Mouse (Mus musculus) spleen, adult 12 weeks (tissue): ENCODE results near the gene Klhl29.

Experiments used
- DNase-seq: peaks from one replicate; pipeline ENCODE4 v3.0.0; 2022; ENCODE audit warnings: low spot score

The Klhl29 gene

DNA sequence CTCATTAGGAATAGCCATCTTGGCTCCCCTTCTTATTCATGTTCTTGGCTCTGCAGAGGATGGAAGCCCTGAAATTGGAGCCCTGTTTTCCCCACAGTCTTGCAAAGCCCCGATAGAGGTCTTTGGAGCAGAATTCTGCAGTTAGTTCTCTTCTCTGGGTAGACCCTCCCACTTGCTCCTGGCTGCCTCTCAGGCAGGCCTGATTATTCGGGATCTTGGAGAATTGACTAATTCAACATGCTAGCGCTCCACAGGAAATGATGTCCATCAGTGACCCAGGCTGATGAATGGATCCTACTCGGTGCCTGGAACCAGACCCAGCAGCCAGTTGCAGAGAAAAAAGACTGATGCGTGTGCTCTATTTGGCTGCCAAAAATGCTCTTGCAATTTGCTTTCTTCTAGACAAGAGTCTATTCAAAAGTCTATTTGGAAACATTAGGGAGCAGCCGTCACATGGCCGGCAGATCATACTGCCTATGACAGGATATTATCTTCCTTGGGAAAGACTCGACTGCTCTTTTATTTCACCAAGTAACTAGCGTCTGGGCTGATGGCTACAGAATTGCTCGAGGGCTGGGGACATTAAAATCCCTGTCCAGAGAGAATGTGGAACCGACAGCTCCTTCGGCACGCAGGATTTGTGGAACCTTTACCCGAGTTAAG, 155.4 kb downstream of the Klhl29 start:
- DNase-seq, result no peak

GRCm38 (mm10) chr12:5215836-5216747, 159.4 kb downstream of the Klhl29 start:
- DNase-seq, result no peak

DNA sequence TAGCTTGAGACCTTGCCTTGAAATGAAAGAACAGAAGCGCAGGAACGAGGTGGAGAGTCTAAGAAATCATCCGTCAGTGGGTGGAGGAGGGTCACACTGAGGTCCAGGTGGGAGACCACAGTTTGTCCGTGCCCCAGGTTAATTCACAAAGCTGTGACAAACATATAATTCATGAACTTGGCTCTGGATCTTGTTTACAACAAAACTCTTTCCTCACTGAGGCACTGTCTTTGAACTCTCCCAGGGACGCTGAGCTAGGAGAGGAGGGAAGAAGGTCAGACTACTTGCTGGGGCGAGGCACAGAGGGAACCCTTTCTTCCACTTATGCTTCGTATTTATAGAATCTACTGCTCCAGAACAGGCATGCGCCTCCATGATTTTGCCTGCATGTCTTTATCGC, 161.2 kb downstream of the Klhl29 start:
- no peak for DNase-seq

- no peak for DNase-seq
Measured at GRCm38 (mm10) chr12:5213339-5214104, 162.0 kb downstream of the Klhl29 start.

DNA sequence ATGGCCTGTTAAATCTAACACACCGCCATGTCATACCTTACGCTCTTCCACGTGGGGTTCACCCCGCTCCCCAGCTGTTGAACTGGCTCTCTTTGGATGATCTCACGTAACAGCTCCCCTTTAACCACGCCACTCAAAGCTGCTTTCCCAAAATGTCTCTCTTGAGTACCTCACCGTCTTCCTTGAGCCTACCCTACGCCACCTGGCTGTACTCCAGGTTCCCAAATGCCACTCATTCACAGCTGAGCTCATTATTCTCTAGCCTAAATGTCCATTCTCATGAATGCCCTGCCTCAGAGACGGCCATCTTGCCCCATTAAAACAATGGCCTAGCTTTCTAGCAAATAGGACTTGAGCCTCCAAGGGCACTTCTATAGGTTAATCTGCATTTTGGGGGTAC, 163.6 kb downstream of the Klhl29 start:
- DNase-seq, result no peak

DNA sequence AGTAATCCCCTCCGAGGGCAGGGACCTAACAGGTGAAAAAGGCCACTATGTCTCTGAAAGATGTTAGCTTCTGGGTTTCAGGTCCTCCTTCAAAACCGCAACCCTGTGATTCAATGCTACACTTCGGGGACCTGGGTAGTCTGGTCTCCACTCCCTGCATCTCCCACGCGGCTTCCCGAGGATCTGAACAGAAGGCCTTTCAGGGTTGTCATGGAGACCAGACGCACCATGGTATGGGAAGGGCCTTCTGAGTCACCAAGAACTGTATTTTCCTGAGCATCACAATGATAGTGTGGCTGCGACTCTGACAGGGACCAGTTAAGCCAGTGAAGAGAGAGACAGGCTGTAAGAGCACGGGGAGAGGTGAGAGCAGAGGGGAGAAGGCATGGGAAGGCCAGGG, 164.7 kb downstream of the Klhl29 start:
- no peak for DNase-seq

GRCm38 (mm10) chr12:5207941-5208905, 167.3 kb downstream of the Klhl29 start:
- DNase-seq, result no peak

DNA sequence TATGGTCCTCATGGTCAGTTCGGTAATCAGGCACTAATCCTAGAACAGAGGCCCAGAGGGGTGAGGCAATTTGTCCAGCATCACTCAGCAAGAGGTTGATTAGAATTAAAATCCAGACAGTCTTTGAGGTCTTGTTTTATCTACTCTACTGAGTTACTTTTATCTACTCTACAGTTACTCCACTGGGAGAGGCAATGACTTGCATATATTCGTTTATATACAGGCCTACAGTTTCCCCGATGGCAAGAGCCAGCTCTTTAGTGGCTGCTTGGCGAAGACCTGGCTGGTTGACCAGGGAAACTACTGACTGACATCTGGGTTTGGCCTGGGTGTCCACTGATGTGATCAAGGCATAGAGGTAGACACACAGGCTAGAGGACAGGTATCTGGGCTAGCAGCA, 168.3 kb downstream of the Klhl29 start:
- DNase-seq, result no peak

DNA sequence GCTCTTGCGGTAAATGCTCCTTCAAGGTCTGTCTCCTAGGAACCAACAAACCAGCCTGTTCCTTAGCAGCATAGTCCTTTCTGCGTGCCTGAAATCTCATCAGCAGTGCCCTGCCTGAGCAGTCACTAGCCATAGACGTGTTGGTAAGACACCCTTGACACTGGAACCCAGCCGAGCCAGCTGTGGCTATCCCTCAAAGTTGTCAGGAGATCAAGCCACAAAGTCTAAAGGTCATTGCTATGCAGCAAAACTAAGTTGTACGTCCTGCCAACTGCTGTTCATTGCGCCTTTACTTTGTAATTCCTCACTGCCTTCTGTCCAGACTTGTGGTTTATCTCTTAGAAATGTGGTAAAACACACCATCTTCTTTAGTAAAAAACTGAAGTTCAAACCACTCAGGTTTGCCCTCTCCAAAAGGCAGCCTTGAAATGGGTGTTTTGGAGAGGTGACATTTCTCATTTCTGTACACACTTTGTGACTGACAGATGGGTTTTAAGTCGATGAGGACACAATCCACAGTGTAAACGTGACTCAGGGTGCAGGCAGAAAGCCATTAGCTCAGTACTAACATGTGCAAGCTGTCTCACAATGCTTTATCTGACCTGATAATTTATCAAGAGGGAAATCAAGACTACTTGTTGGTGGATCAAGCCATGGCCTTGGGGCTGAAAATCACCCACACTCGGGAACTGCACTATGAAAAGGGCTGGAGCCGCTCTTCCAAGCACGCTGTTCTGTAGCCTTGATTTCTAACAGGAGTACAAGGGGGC, 171.2 kb downstream of the Klhl29 start:
- DNase-seq, result no peak

GRCm38 (mm10) chr12:5203385-5203784, 172.1 kb downstream of the Klhl29 start:
- DNase-seq, result no peak

DNA sequence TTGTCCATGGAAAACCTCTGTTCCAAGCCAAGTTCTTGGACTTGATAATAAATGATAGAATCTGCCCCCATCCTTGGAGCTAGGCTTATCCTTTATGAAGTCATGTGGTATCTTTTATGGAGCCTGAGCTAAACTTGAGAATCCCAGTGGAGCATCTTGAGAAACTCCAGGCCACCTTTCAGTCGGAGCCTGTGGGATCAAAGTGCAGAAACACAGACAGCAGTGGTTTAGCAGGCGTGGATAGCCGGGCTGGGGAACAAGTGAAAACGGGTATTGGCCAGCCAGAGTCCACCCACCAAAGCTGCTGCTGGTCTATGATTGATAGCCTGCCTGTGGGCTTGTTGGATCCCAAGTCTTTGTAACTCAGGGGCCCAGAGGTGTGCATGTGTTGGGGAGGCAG, 177.2 kb downstream of the Klhl29 start:
- no peak for DNase-seq

GRCm38 (mm10) chr12:5194176-5194575, 181.3 kb downstream of the Klhl29 start:
- no peak for DNase-seq

- no peak for DNase-seq
Measured at GRCm38 (mm10) chr12:5192380-5192718, 183.1 kb downstream of the Klhl29 start.

GRCm38 (mm10) chr12:5191628-5192379, 183.7 kb downstream of the Klhl29 start:
- no peak for DNase-seq

DNA sequence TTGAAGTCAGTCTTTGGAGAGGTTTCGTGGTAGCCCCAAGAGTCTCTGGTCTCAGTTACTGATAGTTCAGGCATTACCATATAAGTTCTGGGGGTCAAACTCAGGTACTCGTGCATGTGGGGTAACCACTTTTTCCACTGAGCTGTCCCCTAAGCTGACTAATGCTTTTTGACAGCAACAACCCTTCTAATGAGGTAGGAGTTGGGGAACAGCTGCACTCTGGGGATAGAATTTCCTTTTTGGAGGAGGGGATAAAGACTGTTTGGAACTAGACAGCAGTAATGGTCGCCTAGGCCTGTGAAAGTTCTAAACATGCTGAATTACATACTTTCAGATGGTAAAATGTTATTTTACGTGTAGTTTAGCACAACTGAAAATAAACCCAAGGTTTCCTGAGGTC, 184.3 kb downstream of the Klhl29 start:
- DNase-seq, result no peak

DNA sequence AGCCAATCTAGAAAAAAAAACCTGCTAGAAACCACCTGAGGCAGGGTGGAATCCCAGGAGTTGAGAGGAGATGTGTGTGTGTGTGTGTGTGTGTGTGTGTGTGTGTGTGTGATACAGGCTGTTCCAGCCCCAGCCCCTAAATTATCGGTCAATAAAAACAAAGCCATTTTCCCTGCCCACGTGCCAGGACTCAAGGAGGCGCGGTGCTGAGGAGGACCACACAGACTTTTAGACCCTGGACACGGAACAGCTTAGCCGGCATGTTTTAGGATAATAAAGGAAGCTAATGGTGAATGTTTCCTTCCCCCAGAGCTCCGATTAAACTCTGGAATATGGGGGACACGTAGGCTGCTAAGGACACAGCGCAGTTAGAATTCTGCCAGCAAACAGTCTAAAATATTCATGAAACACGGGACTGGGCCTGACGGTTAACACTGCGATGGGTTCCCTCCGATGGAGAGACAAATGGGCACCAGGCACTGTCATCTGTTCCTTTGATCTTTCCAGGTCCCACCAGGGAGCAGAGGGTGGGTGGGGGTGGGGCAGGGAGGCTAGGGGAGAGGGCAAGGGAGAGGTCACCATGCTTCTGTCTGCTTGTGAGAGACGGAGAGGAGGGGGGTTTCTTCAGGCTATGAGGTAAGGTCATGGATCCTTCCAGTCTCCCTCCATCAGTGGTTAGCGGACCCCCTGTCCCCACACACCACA, 185.9 kb downstream of the Klhl29 start:
- DNase-seq, result no peak

DNA sequence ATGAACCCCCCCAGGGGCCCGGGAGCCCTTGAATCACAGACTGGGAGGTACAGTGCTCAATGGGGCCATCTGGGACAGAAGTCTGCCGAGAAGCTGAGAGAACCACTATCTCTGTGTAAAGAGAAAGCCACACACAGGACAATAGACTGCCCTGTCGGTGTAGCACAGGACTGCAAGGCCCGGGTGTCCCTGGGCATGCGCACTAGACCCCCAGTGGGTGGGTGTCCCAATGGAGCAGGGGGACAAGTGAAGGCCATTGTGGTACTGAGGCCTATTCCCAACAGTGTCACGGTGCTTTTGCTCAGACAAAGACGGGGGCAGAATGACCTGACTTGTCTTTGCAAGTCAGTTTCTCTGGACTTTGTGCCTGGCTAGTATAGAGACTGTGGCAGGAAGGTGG, 186.6 kb downstream of the Klhl29 start:
- DNase-seq, result no peak

DNA sequence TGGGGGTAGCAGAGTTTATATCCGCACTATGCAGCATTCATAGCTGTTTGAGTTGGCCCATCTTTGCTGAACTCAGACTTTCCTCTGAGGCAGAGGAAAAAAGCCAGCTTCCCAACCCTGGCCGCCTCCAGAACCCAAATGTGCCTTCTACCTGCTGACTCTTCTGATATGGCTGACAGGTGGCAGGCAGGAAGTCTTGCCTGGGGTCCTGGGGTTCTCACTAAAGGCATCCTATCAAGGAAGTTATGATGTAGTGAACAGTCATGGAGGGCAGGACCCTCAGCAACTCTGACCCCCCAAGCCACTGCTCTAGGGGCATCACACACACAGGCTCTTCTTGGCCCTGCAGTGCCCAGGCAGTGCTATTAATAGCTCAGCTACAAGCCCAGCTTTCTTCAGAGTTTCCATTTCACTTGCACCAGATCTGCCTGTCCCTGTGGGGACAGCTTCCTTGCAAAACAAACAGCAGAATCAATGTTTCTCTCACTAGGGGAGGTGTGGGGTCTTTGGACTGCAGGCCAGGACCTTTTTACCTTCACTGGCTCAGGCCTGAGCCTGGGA, 187.6 kb downstream of the Klhl29 start:
- DNase-seq, result no peak

DNA sequence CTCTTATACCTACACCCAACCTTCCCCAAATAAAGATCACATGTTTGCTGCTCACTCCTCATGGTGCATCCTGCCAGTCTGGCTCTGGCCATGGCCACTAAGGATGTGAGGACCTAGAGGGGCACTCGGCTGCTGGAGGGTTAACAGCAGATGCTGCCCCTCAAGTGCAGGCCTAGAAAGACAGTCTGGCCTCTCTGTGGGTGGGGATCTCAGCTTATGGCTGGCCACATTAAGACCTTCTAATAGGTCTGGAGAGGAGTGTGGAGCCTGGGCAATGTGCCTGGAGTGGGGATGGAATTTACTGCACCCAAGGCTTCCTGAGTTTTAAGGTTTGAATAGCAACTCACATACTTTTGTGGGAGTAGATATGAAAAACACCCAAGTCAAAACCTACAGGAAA, 188.8 kb downstream of the Klhl29 start:
- no peak for DNase-seq
